Mouse (Mus musculus): ENCODE data around the gene Hkdc1. TPM values are rescaled to one million over a fixed set of nuclear protein-coding genes. Genes with fewer than 3 reads are reported as not detected.
"Not testable (repeated sequence)": the region's sequence is repeated elsewhere in the genome, so short reads cannot be mapped to it uniquely, and the experiment has no call there.

Hkdc1 gene
- not detected in 2 replicates for total RNA-seq (2017)

GRCm38 (mm10) chr10:62422255-62422654 lies at the start of gene Hkdc1:
Hkdc1 (minus strand) TSS chr10:62422491.
- no peak for ATAC-seq (replicated peaks; ENCODE audit: low read depth, poor library complexity, severe bottlenecking)

GRCm38 (mm10) chr10:62471105-62471504 lies 48.8 kb upstream of the Hkdc1 start:
- no peak for ATAC-seq (replicated peaks; ENCODE audit: low read depth, poor library complexity, severe bottlenecking)

- no peak for ATAC-seq (replicated peaks; ENCODE audit: low read depth, poor library complexity, severe bottlenecking)
These were observed 47.4 kb upstream of the Hkdc1 start for GRCm38 (mm10) chr10:62469736-62470135.

- no peak for ATAC-seq (replicated peaks; ENCODE audit: low read depth, poor library complexity, severe bottlenecking)
These were observed 39.0 kb upstream of the Hkdc1 start for GRCm38 (mm10) chr10:62461321-62461720.

GRCm38 (mm10) chr10:62452001-62452400 lies 29.7 kb upstream of the Hkdc1 start:
- ATAC-seq (replicated peaks; ENCODE audit: low read depth, poor library complexity, severe bottlenecking): not testable (repeated sequence)

- peak; percentile 21 for ATAC-seq (replicated peaks; ENCODE audit: low read depth, poor library complexity, severe bottlenecking)
These were observed 28.0 kb upstream of the Hkdc1 start for GRCm38 (mm10) chr10:62450280-62450640.

GRCm38 (mm10) chr10:62449364-62450279 lies 27.3 kb upstream of the Hkdc1 start, which contains the start of the genes 4930507D05Rik and Supv3l1:
4930507D05Rik (plus strand) TSS chr10:62449489.
Supv3l1 (minus strand) TSS chr10:62449738.
- peak; percentile 89 for ATAC-seq (replicated peaks; ENCODE audit: low read depth, poor library complexity, severe bottlenecking)

GRCm38 (mm10) chr10:62430427-62430826 lies 8.1 kb upstream of the Hkdc1 start:
- ATAC-seq (replicated peaks; ENCODE audit: low read depth, poor library complexity, severe bottlenecking): 0 out of 2 replicates have a peak, but pooled peaks have one; percentile 22

GRCm38 (mm10) chr10:62425081-62425871 lies 3.0 kb upstream of the Hkdc1 start:
- no peak for ATAC-seq (replicated peaks; ENCODE audit: low read depth, poor library complexity, severe bottlenecking)

- ATAC-seq (replicated peaks; ENCODE audit: low read depth, poor library complexity, severe bottlenecking): no peak
These were observed 1.2 kb downstream of the Hkdc1 start for GRCm38 (mm10) chr10:62421127-62421526.

GRCm38 (mm10) chr10:62420399-62420798 lies 1.9 kb downstream of the Hkdc1 start:
- ATAC-seq (replicated peaks; ENCODE audit: low read depth, poor library complexity, severe bottlenecking): no peak

GRCm38 (mm10) chr10:62419422-62419821 lies 2.9 kb downstream of the Hkdc1 start:
- no peak for ATAC-seq (replicated peaks; ENCODE audit: low read depth, poor library complexity, severe bottlenecking)

GRCm38 (mm10) chr10:62418831-62419356 lies 3.4 kb downstream of the Hkdc1 start:
- no peak for ATAC-seq (replicated peaks; ENCODE audit: low read depth, poor library complexity, severe bottlenecking)

GRCm38 (mm10) chr10:62413606-62413982 lies 8.7 kb downstream of the Hkdc1 start:
- ATAC-seq (replicated peaks; ENCODE audit: low read depth, poor library complexity, severe bottlenecking): peak; percentile 23; the same call in 1 of the 2 replicates

- ATAC-seq (replicated peaks; ENCODE audit: low read depth, poor library complexity, severe bottlenecking): no peak
These were observed 9.2 kb downstream of the Hkdc1 start for GRCm38 (mm10) chr10:62412906-62413605.

GRCm38 (mm10) chr10:62411431-62412410 lies 10.6 kb downstream of the Hkdc1 start:
- ATAC-seq (replicated peaks; ENCODE audit: low read depth, poor library complexity, severe bottlenecking): no peak

GRCm38 (mm10) chr10:62410943-62411342 lies 11.3 kb downstream of the Hkdc1 start:
- peak; percentile 92 for ATAC-seq (replicated peaks; ENCODE audit: low read depth, poor library complexity, severe bottlenecking)

- ATAC-seq (replicated peaks; ENCODE audit: low read depth, poor library complexity, severe bottlenecking): peak; percentile 36; the same call in 1 of the 2 replicates
These were observed 17.4 kb downstream of the Hkdc1 start for GRCm38 (mm10) chr10:62404901-62405300.

- ATAC-seq (replicated peaks; ENCODE audit: low read depth, poor library complexity, severe bottlenecking): no peak
These were observed 20.6 kb downstream of the Hkdc1 start for GRCm38 (mm10) chr10:62401641-62402111.
